8 mouse cellular contexts compared by ENCODE assay signal in genomic region chr2:115852615-115853014, GRCm38 (mm10).
A peak's percentile ranks its signal among the peaks of the same experiment; 100 is the strongest.
DNase-seq lines count a peak whose midpoint lies in the region; ATAC-seq and TF ChIP-seq lines count a peak whose summit lies in the region.

No protein-coding gene starts in this region.

- no peaks in the 10 kb centered on the region for H3K36me3 ChIP-seq in ES-Bruce4 (ENCODE audit: control insufficient read depth, insufficient read depth, low read length, poor library complexity, severe bottlenecking)
- H3K36me3 ChIP-seq in forebrain, postnatal 0 days (ENCODE audit: insufficient read depth) = no peaks in the 10 kb centered on the region
- H3K36me3 ChIP-seq in intestine, embryonic 15.5 days = no peaks in the 10 kb centered on the region
- H3K36me3 ChIP-seq in limb, embryonic 15.5 days = no peaks in the 10 kb centered on the region

- peak overlapping the region; percentile 13 for H3K4me3 ChIP-seq in ES-Bruce4 (ENCODE audit: low read depth, low read length)
- peak overlapping the region; percentile 28 for H3K4me3 ChIP-seq in forebrain, postnatal 0 days (ENCODE audit: low read depth, low read length)
- peak overlapping the region; percentile 18 for H3K4me3 ChIP-seq in intestine, embryonic 15.5 days (replicated peaks)
- H3K4me3 ChIP-seq in limb, embryonic 15.5 days = peak overlapping the region; percentile 25

- ATAC-seq in forebrain, postnatal 0 days = peak; percentile 58
- ATAC-seq in intestine, embryonic 15.5 days = peak; percentile 37
- no peak for ATAC-seq in limb, embryonic 15.5 days (ENCODE audit: insufficient number of reproducible peaks, low FRiP score, low TSS enrichment, low read depth)

- TF ChIP-seq POLR2A in ES-Bruce4 (IDR thresholded peaks at IDR 0.05; ENCODE audit: insufficient read depth, low read length) = no peak

- peak; percentile 73 for DNase-seq in adrenal gland, adult 2 months
- DNase-seq in forebrain, postnatal 0 days = peak; percentile 81
- DNase-seq in right cerebral cortex, postnatal 4 days = peak; percentile 76
- no peak for DNase-seq in layer of hippocampus, postnatal 36 days
- DNase-seq in cerebellum, adult 11-12 months = no peak

- TF ChIP-seq CTCF in ES-Bruce4 (IDR thresholded peaks at IDR 0.05; ENCODE audit: low read depth, low read length) = no peak
- no peak for TF ChIP-seq CTCF in forebrain, postnatal 0 days (IDR thresholded peaks at IDR 0.05; ENCODE audit: low read depth)

- no peaks in the 10 kb centered on the region for H3K9me3 ChIP-seq in ES-Bruce4 (replicated peaks; ENCODE audit: control insufficient read depth, insufficient read depth, low read length, poor library complexity, severe bottlenecking)
- no peaks in the 10 kb centered on the region for H3K9me3 ChIP-seq in forebrain, postnatal 0 days (ENCODE audit: low read length)
- H3K9me3 ChIP-seq in intestine, embryonic 15.5 days = no peaks in the 10 kb centered on the region
- no peaks in the 10 kb centered on the region for H3K9me3 ChIP-seq in limb, embryonic 15.5 days

- H3K27me3 ChIP-seq in ES-Bruce4 (ENCODE audit: control insufficient read depth, insufficient read depth, low read length, poor library complexity, severe bottlenecking) = peaks cover 17% of the 10 kb centered on the region
- H3K27me3 ChIP-seq in forebrain, postnatal 0 days (ENCODE audit: insufficient read depth, low read length) = peaks cover 7% of the 10 kb centered on the region; the same call in 1 of the 2 replicates
- H3K27me3 ChIP-seq in intestine, embryonic 15.5 days (replicated peaks) = peaks cover 14% of the 10 kb centered on the region
- peaks cover 77% of the 10 kb centered on the region for H3K27me3 ChIP-seq in limb, embryonic 15.5 days

- under 1% methylated on average over 22 of the region's 22 CpGs for WGBS in forebrain, postnatal 0 days
- WGBS in intestine, embryonic 15.5 days = 2% methylated on average over 22 of the region's 22 CpGs
- under 1% methylated on average over 22 of the region's 22 CpGs for WGBS in limb, embryonic 15.5 days

- H3K9ac ChIP-seq in ES-Bruce4 (ENCODE audit: low read depth, poor library complexity, severe bottlenecking) = no peak overlapping the region
- H3K9ac ChIP-seq in forebrain, postnatal 0 days = peak overlapping the region; percentile 42
- H3K9ac ChIP-seq in intestine, embryonic 15.5 days = no peak overlapping the region
- H3K9ac ChIP-seq in limb, embryonic 15.5 days = no peak overlapping the region

- peak overlapping the region; percentile 56 for H3K4me2 ChIP-seq in forebrain, postnatal 0 days (ENCODE audit: low read depth)
- peak overlapping the region; percentile 56 for H3K4me2 ChIP-seq in intestine, embryonic 15.5 days (replicated peaks)
- peak overlapping the region; percentile 46 for H3K4me2 ChIP-seq in limb, embryonic 15.5 days

- no peak overlapping the region for H3K27ac ChIP-seq in ES-Bruce4 (ENCODE audit: insufficient read depth, low read length)
- H3K27ac ChIP-seq in forebrain, postnatal 0 days (ENCODE audit: low read depth, low read length) = peak overlapping the region; percentile 82
- H3K27ac ChIP-seq in intestine, embryonic 15.5 days = no peak overlapping the region
- H3K27ac ChIP-seq in limb, embryonic 15.5 days = no peak overlapping the region

- TF ChIP-seq EP300 in ES-Bruce4 (IDR thresholded peaks at IDR 0.05; ENCODE audit: insufficient read depth, low read depth, low read length) = no peak

- H3K4me1 ChIP-seq in ES-Bruce4 (ENCODE audit: control insufficient read depth, insufficient read depth, low read length) = no peaks in the 10 kb centered on the region
- H3K4me1 ChIP-seq in forebrain, postnatal 0 days (ENCODE audit: insufficient read depth) = peaks cover 7% of the 10 kb centered on the region; the same call in 1 of the 2 replicates
- H3K4me1 ChIP-seq in intestine, embryonic 15.5 days (replicated peaks) = peaks cover 14% of the 10 kb centered on the region
- peaks cover 20% of the 10 kb centered on the region for H3K4me1 ChIP-seq in limb, embryonic 15.5 days

Comparison
In these comparisons a context has a peak if more than half of its experiments do, and no peak if none do; other contexts are left out.
1. DNase-seq: peak in adrenal gland, adult 2 months (single experiment), forebrain, postnatal 0 days (single experiment) and right cerebral cortex, postnatal 4 days (single experiment); none in layer of hippocampus, postnatal 36 days (0 of 2) and cerebellum, adult 11-12 months (single experiment).
2. Peak in every context shown above with its lines, with median percentiles within 50 percentile points of each other: H3K4me3 ChIP-seq and H3K4me2 ChIP-seq.